15 mouse cellular contexts compared by ENCODE assay signal in the genomic region with DNA sequence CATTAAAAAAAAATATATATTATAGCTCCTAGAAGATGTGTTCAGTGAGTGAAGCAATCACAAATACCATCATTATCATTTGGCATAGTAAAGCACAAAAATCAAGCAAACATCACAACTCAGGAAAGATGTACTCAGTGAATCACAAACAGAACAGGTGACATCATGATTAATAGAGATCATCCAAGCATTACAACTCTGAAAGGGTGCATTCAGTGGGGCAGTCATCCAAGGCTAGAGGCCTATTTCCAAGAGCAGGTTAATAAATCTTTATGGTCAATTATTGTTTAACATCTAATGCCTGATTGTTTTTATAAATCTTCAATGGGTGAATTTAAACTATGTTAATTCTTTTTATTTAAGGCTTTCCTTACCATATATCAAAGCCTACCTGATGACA.
"Had no signal": no experiment of that assay in that cellular context is flagged by ENCODE, and none has a peak within 500 bp of the region (broad histone marks: within the 10 kb centered on the region; RNA-seq: fewer than 3 reads in every experiment).

No protein-coding gene starts in this region.

- H3K4me3 ChIP-seq: limb, embryonic 12.5 days; limb, embryonic 15.5 days; liver, embryonic 13.5 days had no signal

- H3K27me3 ChIP-seq: limb, embryonic 15.5 days had no signal

- ATAC-seq: inflammation-experienced regulatory T-cells, adult 6 months; intestine, postnatal 0 days had no signal

- H3K27ac ChIP-seq: limb, embryonic 12.5 days; limb, embryonic 15.5 days; liver, embryonic 13.5 days; stomach, postnatal 0 days had no signal

- H3K4me2 ChIP-seq: limb, embryonic 12.5 days; limb, embryonic 15.5 days; liver, embryonic 13.5 days; midbrain, embryonic 11.5 days had no signal

- H3K36me3 ChIP-seq: limb, embryonic 12.5 days; limb, embryonic 15.5 days; liver, embryonic 13.5 days had no signal

- DNase-seq: left cerebral cortex, postnatal 4 days; liver, embryonic 13.5 days; lung, adult 2 months; lung, postnatal 14 days; lung, postnatal 4 days; midbrain, embryonic 14.5 days; thymus, adult 2 months; thymus, postnatal 14 days; thymus, postnatal 4 days had no signal

- H3K9ac ChIP-seq: limb, embryonic 12.5 days; limb, embryonic 15.5 days; liver, embryonic 13.5 days had no signal

- H3K9me3 ChIP-seq: limb, embryonic 12.5 days; limb, embryonic 15.5 days; liver, embryonic 13.5 days had no signal
